Mouse (Mus musculus) cerebellum, postnatal 36 days (tissue): ENCODE measurements around the gene Gpbp1l1.

Experiments used
- DNase-seq, 2 experiments: peaks; one replicate each; pipeline ENCODE4 v3.0.0; 2021 to 2022; ENCODE audit warnings: mixed read lengths in 2 of 2

Gene Gpbp1l1

GRCm38 (mm10) chr4:116638821-116639220, 81.4 kb downstream of the Gpbp1l1 start:
- no peak for DNase-seq

GRCm38 (mm10) chr4:116642071-116642470, 84.6 kb downstream of the Gpbp1l1 start:
- no peak for DNase-seq
